Comparison of ENCODE assay signal across 27 mouse cellular contexts in genomic region chr13:40518180-40518579, GRCm38 (mm10).
DNase-seq lines count a peak whose midpoint lies in the region; ATAC-seq and TF ChIP-seq lines count a peak whose summit lies in the region.
"Had no signal": no experiment of that assay in that cellular context is flagged by ENCODE, and none has a peak within 500 bp of the region (broad histone marks: within the 10 kb centered on the region; RNA-seq: fewer than 3 reads in every experiment).

No protein-coding gene starts in this region.

- H3K9ac ChIP-seq in lung, embryonic 14.5 days: no peak overlapping the region
- no peak overlapping the region for H3K9ac ChIP-seq in lung, postnatal 0 days (replicated peaks; ENCODE audit: low read depth)
- no peak overlapping the region for H3K9ac ChIP-seq in embryonic facial prominence, embryonic 15.5 days
- no peak overlapping the region for H3K9ac ChIP-seq in forebrain, postnatal 0 days
- H3K9ac ChIP-seq: hindbrain, embryonic 12.5 days; limb, embryonic 15.5 days; liver, embryonic 14.5 days; lung, embryonic 15.5 days; neural tube, embryonic 13.5 days had no signal

- H3K4me2 ChIP-seq in lung, embryonic 14.5 days: no peak overlapping the region
- H3K4me2 ChIP-seq in lung, postnatal 0 days (replicated peaks; ENCODE audit: low read depth, low read length): no peak overlapping the region
- no peak overlapping the region for H3K4me2 ChIP-seq in embryonic facial prominence, embryonic 15.5 days (replicated peaks)
- no peak overlapping the region for H3K4me2 ChIP-seq in forebrain, postnatal 0 days (ENCODE audit: low read depth)
- H3K4me2 ChIP-seq: hindbrain, embryonic 12.5 days; limb, embryonic 15.5 days; lung, embryonic 15.5 days; neural tube, embryonic 13.5 days had no signal

- no peak for ATAC-seq in lung, embryonic 14.5 days (ENCODE audit: insufficient read depth)
- ATAC-seq in lung, postnatal 0 days: no peak
- no peak for ATAC-seq in embryonic facial prominence, embryonic 15.5 days (ENCODE audit: insufficient number of reproducible peaks, low FRiP score, low TSS enrichment, low read depth)
- ATAC-seq in megakaryocyte progenitor cell, adult 5-6 weeks (replicated peaks; ENCODE audit: poor library complexity): peak; percentile 50; the same call in 1 of the 2 replicates
- ATAC-seq in forebrain, postnatal 0 days: no peak
- ATAC-seq: midbrain, embryonic 16.5 days had no signal

- 61% methylated on average over 4 of the region's 4 CpGs for WGBS in lung, embryonic 14.5 days
- 45% methylated on average over 4 of the region's 4 CpGs for WGBS in lung, postnatal 0 days
- 52% methylated on average over 4 of the region's 4 CpGs for WGBS in embryonic facial prominence, embryonic 15.5 days
- 70% methylated on average over 4 of the region's 4 CpGs for WGBS in forebrain, postnatal 0 days

- no peaks in the 10 kb centered on the region for H3K27me3 ChIP-seq in lung, embryonic 14.5 days (ENCODE audit: insufficient read depth, low read length)
- no peaks in the 10 kb centered on the region for H3K27me3 ChIP-seq in lung, postnatal 0 days (replicated peaks; ENCODE audit: insufficient read depth, low read length)
- no peaks in the 10 kb centered on the region for H3K27me3 ChIP-seq in embryonic facial prominence, embryonic 15.5 days
- H3K27me3 ChIP-seq in forebrain, postnatal 0 days (ENCODE audit: insufficient read depth, low read length): no peaks in the 10 kb centered on the region
- H3K27me3 ChIP-seq: hindbrain, embryonic 12.5 days; lung, embryonic 15.5 days; neural tube, embryonic 13.5 days had no signal

- peak; percentile 5 for DNase-seq in lung, embryonic 14.5 days
- no peak for DNase-seq in lung, postnatal 0 days (ENCODE audit: low spot score)
- DNase-seq in embryo, embryonic 10.5 days (ENCODE audit: low spot score): peak; percentile 7
- DNase-seq in forebrain, postnatal 0 days: no peak
- DNase-seq in right cerebral cortex, adult 2 months (ENCODE audit: low spot score in 2 of 2): no peak
- DNase-seq in kidney, postnatal 4 days: no peak
- DNase-seq: adrenal gland, postnatal 14 days; cerebellum, adult 9-10 months; kidney, adult 2 months; lung, postnatal 4 days; retina, postnatal 1 day; thymus, adult 18-20 months; thymus, postnatal 36 days had no signal

- H3K27ac ChIP-seq in lung, embryonic 14.5 days (ENCODE audit: low read depth): no peak overlapping the region
- H3K27ac ChIP-seq in lung, postnatal 0 days (ENCODE audit: low read length): no peak overlapping the region
- 0 out of 2 replicates have a peak overlapping the region, but pooled peaks have one; percentile 5 for H3K27ac ChIP-seq in embryonic facial prominence, embryonic 15.5 days (replicated peaks)
- no peak overlapping the region for H3K27ac ChIP-seq in forebrain, postnatal 0 days (ENCODE audit: low read depth, low read length)
- H3K27ac ChIP-seq: forebrain, embryonic 10.5 days; heart, embryonic 10.5 days; hindbrain, embryonic 12.5 days; kidney, postnatal 0 days; layer of hippocampus, adult 2 months; limb, embryonic 15.5 days; liver, embryonic 14.5 days; lung, embryonic 15.5 days; midbrain, embryonic 10.5 days; neural tube, embryonic 13.5 days had no signal

- no peak for TF ChIP-seq CTCF in lung, embryonic 14.5 days (IDR thresholded peaks at IDR 0.05; ENCODE audit: low read depth)
- TF ChIP-seq CTCF in lung, postnatal 0 days (IDR thresholded peaks at IDR 0.05): no peak
- no peak for TF ChIP-seq CTCF in forebrain, postnatal 0 days (IDR thresholded peaks at IDR 0.05; ENCODE audit: low read depth)

- no peaks in the 10 kb centered on the region for H3K9me3 ChIP-seq in lung, embryonic 14.5 days (ENCODE audit: low read depth, low read length)
- H3K9me3 ChIP-seq in lung, postnatal 0 days (ENCODE audit: low read length): no peaks in the 10 kb centered on the region
- no peaks in the 10 kb centered on the region for H3K9me3 ChIP-seq in embryonic facial prominence, embryonic 15.5 days (replicated peaks)
- H3K9me3 ChIP-seq in forebrain, postnatal 0 days (ENCODE audit: low read length): no peaks in the 10 kb centered on the region
- H3K9me3 ChIP-seq: forebrain, embryonic 10.5 days; heart, embryonic 10.5 days; hindbrain, embryonic 12.5 days; limb, embryonic 15.5 days; lung, embryonic 15.5 days; midbrain, embryonic 10.5 days; neural tube, embryonic 13.5 days had no signal

- no peak overlapping the region for H3K4me3 ChIP-seq in lung, embryonic 14.5 days (ENCODE audit: low read depth, low read length)
- no peak overlapping the region for H3K4me3 ChIP-seq in lung, postnatal 0 days (ENCODE audit: low read depth, low read length)
- H3K4me3 ChIP-seq in embryonic facial prominence, embryonic 15.5 days (replicated peaks): no peak overlapping the region
- no peak overlapping the region for H3K4me3 ChIP-seq in forebrain, postnatal 0 days (ENCODE audit: low read depth, low read length)
- H3K4me3 ChIP-seq: forebrain, embryonic 10.5 days; heart, embryonic 10.5 days; hindbrain, embryonic 12.5 days; layer of hippocampus, adult 2 months; limb, embryonic 15.5 days; lung, embryonic 15.5 days; midbrain, embryonic 10.5 days; myocyte; neural tube, embryonic 13.5 days had no signal

- no peaks in the 10 kb centered on the region for H3K36me3 ChIP-seq in lung, embryonic 14.5 days (ENCODE audit: insufficient read depth)
- no peaks in the 10 kb centered on the region for H3K36me3 ChIP-seq in lung, postnatal 0 days (ENCODE audit: insufficient read depth, low read length)
- no peaks in the 10 kb centered on the region for H3K36me3 ChIP-seq in embryonic facial prominence, embryonic 15.5 days
- H3K36me3 ChIP-seq in forebrain, postnatal 0 days (ENCODE audit: insufficient read depth): no peaks in the 10 kb centered on the region
- H3K36me3 ChIP-seq: forebrain, embryonic 10.5 days; heart, embryonic 10.5 days; hindbrain, embryonic 12.5 days; limb, embryonic 15.5 days; lung, embryonic 15.5 days; midbrain, embryonic 10.5 days; neural tube, embryonic 13.5 days had no signal

- no peaks in the 10 kb centered on the region for H3K4me1 ChIP-seq in lung, embryonic 14.5 days (ENCODE audit: insufficient read depth)
- no peaks in the 10 kb centered on the region for H3K4me1 ChIP-seq in lung, postnatal 0 days (ENCODE audit: insufficient read depth, low read depth, low read length)
- H3K4me1 ChIP-seq in embryonic facial prominence, embryonic 15.5 days: peaks cover 8% of the 10 kb centered on the region; the same call in 1 of the 2 replicates
- H3K4me1 ChIP-seq in forebrain, postnatal 0 days (ENCODE audit: insufficient read depth): no peaks in the 10 kb centered on the region
- H3K4me1 ChIP-seq: heart, embryonic 10.5 days; hindbrain, embryonic 12.5 days; lung, embryonic 15.5 days; neural tube, embryonic 13.5 days had no signal

- no peak for TF ChIP-seq EP300 in lung, postnatal 0 days (IDR thresholded peaks at IDR 0.05)

Comparison
In these comparisons a context has a peak if more than half of its experiments do, and no peak if none do; other contexts are left out.
1. DNase-seq: peak in lung, embryonic 14.5 days (single experiment) and embryo, embryonic 10.5 days (single experiment); none in lung, postnatal 0 days (single experiment), forebrain, postnatal 0 days (single experiment), right cerebral cortex, adult 2 months (0 of 2) and kidney, postnatal 4 days (0 of 2).